Mouse (Mus musculus): Measurements from ENCODE around the gene Rxrb.

DNA sequence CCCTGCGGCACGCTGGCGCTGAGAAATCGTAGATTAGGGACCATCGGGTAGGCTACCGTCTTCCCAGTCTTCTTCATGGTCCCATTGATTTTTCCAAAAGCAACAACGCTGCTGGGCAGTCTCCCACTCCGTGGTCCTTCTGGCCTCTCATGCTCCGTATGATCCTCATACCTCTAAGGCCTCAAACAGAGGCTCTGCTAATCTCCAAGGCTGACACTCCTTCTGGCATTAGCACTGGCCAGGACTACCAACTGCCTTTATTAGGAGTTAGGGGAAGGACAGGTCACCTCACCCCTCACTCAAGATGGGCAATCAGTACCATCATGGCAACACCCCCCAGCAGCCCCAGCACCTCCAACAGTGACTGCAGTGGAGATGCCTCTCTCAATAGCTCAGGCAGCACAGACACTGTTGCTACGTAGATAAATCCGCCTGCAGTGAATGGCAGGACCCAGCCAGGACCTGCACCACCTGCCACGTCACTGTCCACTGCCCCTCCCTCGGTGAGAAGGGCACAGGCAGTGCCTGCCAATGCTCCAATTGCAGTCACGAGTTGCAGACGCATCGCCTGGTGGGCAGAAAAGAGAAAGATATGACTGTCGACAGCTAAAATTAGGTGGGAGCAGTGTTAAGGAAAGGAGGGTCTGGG, 3.0 kb upstream of the Rxrb start:
- no peak for TF ChIP-seq CTCF (conservative IDR thresholded peaks at IDR 0.05 in 1 of 2, IDR thresholded peaks at IDR 0.05 in 1 of 2; ENCODE audit: low read depth in 2 of 2, low read length in 2 of 2)
- TF ChIP-seq RAD21 (IDR thresholded peaks at IDR 0.05; ENCODE audit: low read depth, low read length): no peak
- TF ChIP-seq EP300 (IDR thresholded peaks at IDR 0.05; ENCODE audit: low read length): no peak
- no peak for TF ChIP-seq ZNF384 (IDR thresholded peaks at IDR 0.05; ENCODE audit: low read depth, low read length)
- no peak for TF ChIP-seq POLR2A (IDR thresholded peaks at IDR 0.05; ENCODE audit: low read depth, low read length)
- TF ChIP-seq UBTF (IDR thresholded peaks at IDR 0.05; ENCODE audit: low read depth, low read length): no peak
- no peak for TF ChIP-seq NELFE (IDR thresholded peaks at IDR 0.05; ENCODE audit: low read depth, low read length)
- TF ChIP-seq TCF12 (IDR thresholded peaks at IDR 0.05; ENCODE audit: low read depth, low read length): no peak
- no peak for TF ChIP-seq CHD2 (IDR thresholded peaks at IDR 0.05; ENCODE audit: low read length)
- no peak for TF ChIP-seq ZC3H11A (IDR thresholded peaks at IDR 0.05; ENCODE audit: low read depth, low read length)
- no peak for TF ChIP-seq ETS1 (conservative IDR thresholded peaks at IDR 0.05; ENCODE audit: low read depth, low read length)
- TF ChIP-seq MYC (IDR thresholded peaks at IDR 0.05; ENCODE audit: low read depth, low read length): no peak
- no peak for TF ChIP-seq KAT2A (IDR thresholded peaks at IDR 0.05; ENCODE audit: insufficient replicate concordance, low read length)

Data from CH12.LX (cell line).